In genomic region chrX:7821865-7822779, GRCm38 (mm10) we compare ENCODE assay signal across 8 mouse cellular contexts. TPM values are rescaled to one million over a fixed set of nuclear protein-coding genes. Genes with fewer than 3 reads are reported as not detected.
DNase-seq lines count a peak whose midpoint lies in the region; ATAC-seq lines count a peak whose summit lies in the region.

Gene Kcnd1, plus strand, starts transcription at chrX:7822289.

- H3K4me2 ChIP-seq in embryonic facial prominence, embryonic 12.5 days (replicated peaks): peak within 1 kb of the TSS; percentile 56
- H3K4me2 ChIP-seq in heart, embryonic 11.5 days: peak within 1 kb of the TSS; percentile 73
- peak within 1 kb of the TSS; percentile 57 for H3K4me2 ChIP-seq in stomach, embryonic 15.5 days

- 0 out of 2 replicates have a peak, but pooled peaks cover 4% of the 10 kb centered on the region for H3K36me3 ChIP-seq in embryonic facial prominence, embryonic 12.5 days
- no peaks in the 10 kb centered on the region for H3K36me3 ChIP-seq in heart, embryonic 11.5 days (ENCODE audit: control insufficient read depth, insufficient read depth, low read length)
- H3K36me3 ChIP-seq in stomach, embryonic 15.5 days: no peaks in the 10 kb centered on the region

- H3K27me3 ChIP-seq in embryonic facial prominence, embryonic 12.5 days: no peaks in the 10 kb centered on the region
- H3K27me3 ChIP-seq in heart, embryonic 11.5 days (ENCODE audit: control insufficient read depth, insufficient read depth, low read length): no peaks in the 10 kb centered on the region
- no peaks in the 10 kb centered on the region for H3K27me3 ChIP-seq in stomach, embryonic 15.5 days (replicated peaks)

- H3K4me1 ChIP-seq in embryonic facial prominence, embryonic 12.5 days: no peaks in the 10 kb centered on the region
- H3K4me1 ChIP-seq in heart, embryonic 11.5 days (ENCODE audit: control insufficient read depth, insufficient read depth, low read length): 0 out of 2 replicates have a peak, but pooled peaks cover 2% of the 10 kb centered on the region
- H3K4me1 ChIP-seq in stomach, embryonic 15.5 days: peaks cover 4% of the 10 kb centered on the region; the same call in 1 of the 2 replicates

- WGBS in embryonic facial prominence, embryonic 12.5 days: 22% methylated on average over 20 of the region's 24 CpGs
- 14% methylated on average over 20 of the region's 24 CpGs for WGBS in heart, embryonic 11.5 days (ENCODE audit: insufficient replicate concordance)
- 22% methylated on average over 21 of the region's 24 CpGs for WGBS in stomach, embryonic 15.5 days

- H3K4me3 ChIP-seq in embryonic facial prominence, embryonic 12.5 days: peak within 1 kb of the TSS; percentile 40
- peak within 1 kb of the TSS; percentile 45 for H3K4me3 ChIP-seq in heart, embryonic 11.5 days (ENCODE audit: low read depth, low read length)
- H3K4me3 ChIP-seq in stomach, embryonic 15.5 days (replicated peaks): peak within 1 kb of the TSS; percentile 42

- peak; percentile 86 for DNase-seq in 3T3-L1 (ENCODE audit: low read depth, low spot score)
- peak; percentile 79 for DNase-seq in NIH3T3 (ENCODE audit: low read depth)
- DNase-seq in layer of hippocampus, adult 9-11 months: peak; percentile 60
- peak; percentile 20 to 49 for DNase-seq in lung, postnatal 4 days

- no peak within 1 kb of the TSS for H3K27ac ChIP-seq in embryonic facial prominence, embryonic 12.5 days
- no peak within 1 kb of the TSS for H3K27ac ChIP-seq in heart, embryonic 11.5 days (ENCODE audit: low read depth, low read length)
- H3K27ac ChIP-seq in stomach, embryonic 15.5 days: no peak within 1 kb of the TSS

- H3K9me3 ChIP-seq in embryonic facial prominence, embryonic 12.5 days: 0 out of 2 replicates have a peak, but pooled peaks cover 2% of the 10 kb centered on the region
- H3K9me3 ChIP-seq in heart, embryonic 11.5 days (replicated peaks; ENCODE audit: control insufficient read depth, low read length): no peaks in the 10 kb centered on the region
- no peaks in the 10 kb centered on the region for H3K9me3 ChIP-seq in stomach, embryonic 15.5 days

- peak; percentile 47; the same call in 1 of the 2 replicates for ATAC-seq in embryonic facial prominence, embryonic 12.5 days (ENCODE audit: insufficient number of reproducible peaks, insufficient read depth, low FRiP score, low TSS enrichment)
- 0 out of 2 replicates have a peak, but pooled peaks have one; percentile 26 for ATAC-seq in heart, embryonic 11.5 days (replicated peaks; ENCODE audit: insufficient number of reproducible peaks, low FRiP score, low TSS enrichment)
- peak; percentile 37; the same call in 1 of the 2 replicates for ATAC-seq in stomach, embryonic 15.5 days (ENCODE audit: insufficient read depth, low FRiP score, low read depth)
- no peak for ATAC-seq in CD4-positive, CD25-positive, alpha-beta regulatory T cell, adult 4 months

- H3K9ac ChIP-seq in embryonic facial prominence, embryonic 12.5 days: peak within 1 kb of the TSS; percentile 19
- peak within 1 kb of the TSS; percentile 39; the same call in 1 of the 2 replicates for H3K9ac ChIP-seq in heart, embryonic 11.5 days (ENCODE audit: low read depth, low read length)
- no peak within 1 kb of the TSS for H3K9ac ChIP-seq in stomach, embryonic 15.5 days

RNA-seq across cellular contexts. Expression of gene Kcnd1, which starts in this region (rescaled TPM):
- polyA plus RNA-seq in embryonic facial prominence, embryonic 12.5 days (2016; fragmentation: Nextera tagmentation; extraction: Ambion mirVana): 2.3 and 2.4 TPM in 2 replicates
- 1.6 TPM in 2 replicates for polyA plus RNA-seq in heart, embryonic 11.5 days (2014; fragmentation: Nextera tagmentation; extraction: Ambion mirVana)
- 1.4 and 1.5 TPM in 2 replicates for polyA plus RNA-seq in stomach, embryonic 15.5 days (2015; fragmentation: Nextera tagmentation; extraction: Ambion mirVana)
- under 1 TPM; 0.63 to 0.72 TPM for polyA plus RNA-seq in CD4-positive, CD25-positive, alpha-beta regulatory T cell, adult 4 months (2017; shearing (Covaris generic))

Comparison
In these comparisons a context has a peak if more than half of its experiments do, and no peak if none do; other contexts are left out.
1. DNase-seq: peak in every context shown above with its lines; median percentile 86 in 3T3-L1; 79 in NIH3T3; 60 in layer of hippocampus, adult 9-11 months; 34 in lung, postnatal 4 days.